Mouse (Mus musculus): Measurements from ENCODE around the gene Usp32. TPM values are rescaled to one million over a fixed set of nuclear protein-coding genes. Genes with fewer than 3 reads are reported as not detected.

Gene Usp32
- polyA plus RNA-seq, 1 experiment from 2014 or later, result 7.9 TPM

DNA sequence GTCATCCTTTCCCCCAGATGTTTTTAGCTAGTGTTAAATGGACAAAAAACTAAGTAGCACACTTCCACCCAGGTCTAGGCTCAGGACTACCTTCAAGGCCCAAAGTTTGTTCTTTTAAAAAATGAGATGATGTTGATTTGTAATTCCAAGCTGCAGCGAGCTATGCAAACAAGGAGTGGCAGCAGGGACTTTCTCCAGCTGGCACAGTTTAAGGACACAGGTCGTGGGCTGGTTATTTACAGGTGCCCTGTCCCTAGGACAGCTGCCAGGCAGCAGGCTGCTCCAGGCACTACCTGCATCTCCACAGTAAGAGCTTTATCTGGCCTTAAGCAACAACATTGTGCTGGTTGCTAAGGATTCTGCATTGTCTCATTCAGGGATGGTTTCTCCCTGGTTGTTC lies 159.3 kb downstream of the Usp32 start:
- H3K4me2 ChIP-seq (ENCODE audit: low read depth), result no peak overlapping the region
- no peaks in the 10 kb centered on the region for H3K27me3 ChIP-seq (ENCODE audit: control insufficient read depth, insufficient read depth, low read length)
- H3K4me1 ChIP-seq (ENCODE audit: control insufficient read depth, insufficient read depth, low read length), result no peaks in the 10 kb centered on the region
- no peak overlapping the region for H3K9ac ChIP-seq (ENCODE audit: low read length)
- H3K4me3 ChIP-seq (ENCODE audit: low read depth, low read length), result no peak overlapping the region
- DNase-seq (ENCODE audit: low spot score), result no peak
- peaks cover 2% of the 10 kb centered on the region; the same call in 1 of the 2 replicates for H3K36me3 ChIP-seq (ENCODE audit: control insufficient read depth, insufficient read depth, low read length)
- 73% methylated on average over 2 of the region's 2 CpGs for WGBS
- H3K9me3 ChIP-seq (ENCODE audit: control insufficient read depth, low read length), result no peaks in the 10 kb centered on the region
- no peak for ATAC-seq (ENCODE audit: insufficient read depth, low FRiP score, low TSS enrichment)
- H3K27ac ChIP-seq (ENCODE audit: low read depth, low read length), result no peak overlapping the region

- ATAC-seq (ENCODE audit: insufficient read depth, low FRiP score, low TSS enrichment), result no peak
- 44% methylated on average over 1 of the region's 1 CpGs for WGBS
Measured at GRCm38 (mm10) chr11:84979351-84979750, 160.6 kb downstream of the Usp32 start.

GRCm38 (mm10) chr11:84978113-84978512 lies 161.8 kb downstream of the Usp32 start:
- H3K4me3 ChIP-seq (ENCODE audit: low read depth, low read length), result no peak overlapping the region
- DNase-seq (ENCODE audit: low spot score), result peak; percentile 54
- H3K27me3 ChIP-seq (ENCODE audit: control insufficient read depth, insufficient read depth, low read length), result no peaks in the 10 kb centered on the region
- no peaks in the 10 kb centered on the region for H3K4me1 ChIP-seq (ENCODE audit: control insufficient read depth, insufficient read depth, low read length)
- H3K4me2 ChIP-seq (ENCODE audit: low read depth), result no peak overlapping the region
- no peak overlapping the region for H3K9ac ChIP-seq (ENCODE audit: low read length)
- H3K27ac ChIP-seq (ENCODE audit: low read depth, low read length), result no peak overlapping the region
- 47% methylated on average over 2 of the region's 2 CpGs for WGBS
- ATAC-seq (ENCODE audit: insufficient read depth, low FRiP score, low TSS enrichment), result no peak
- H3K9me3 ChIP-seq (ENCODE audit: control insufficient read depth, low read length), result no peaks in the 10 kb centered on the region
- H3K36me3 ChIP-seq (ENCODE audit: control insufficient read depth, insufficient read depth, low read length), result no peaks in the 10 kb centered on the region

More at GRCm38 (mm10) chr11:84979351-84979750, 160.6 kb downstream of the Usp32 start:
- no peaks in the 10 kb centered on the region for H3K9me3 ChIP-seq (ENCODE audit: control insufficient read depth, low read length)
- H3K27me3 ChIP-seq (ENCODE audit: control insufficient read depth, insufficient read depth, low read length), result no peaks in the 10 kb centered on the region
- no peak overlapping the region for H3K4me3 ChIP-seq (ENCODE audit: low read depth, low read length)
- H3K4me2 ChIP-seq (ENCODE audit: low read depth), result no peak overlapping the region
- no peak overlapping the region for H3K27ac ChIP-seq (ENCODE audit: low read depth, low read length)
- no peak for DNase-seq (ENCODE audit: low spot score)
- no peaks in the 10 kb centered on the region for H3K36me3 ChIP-seq (ENCODE audit: control insufficient read depth, insufficient read depth, low read length)
- no peak overlapping the region for H3K9ac ChIP-seq (ENCODE audit: low read length)
- H3K4me1 ChIP-seq (ENCODE audit: control insufficient read depth, insufficient read depth, low read length), result no peaks in the 10 kb centered on the region

DNA sequence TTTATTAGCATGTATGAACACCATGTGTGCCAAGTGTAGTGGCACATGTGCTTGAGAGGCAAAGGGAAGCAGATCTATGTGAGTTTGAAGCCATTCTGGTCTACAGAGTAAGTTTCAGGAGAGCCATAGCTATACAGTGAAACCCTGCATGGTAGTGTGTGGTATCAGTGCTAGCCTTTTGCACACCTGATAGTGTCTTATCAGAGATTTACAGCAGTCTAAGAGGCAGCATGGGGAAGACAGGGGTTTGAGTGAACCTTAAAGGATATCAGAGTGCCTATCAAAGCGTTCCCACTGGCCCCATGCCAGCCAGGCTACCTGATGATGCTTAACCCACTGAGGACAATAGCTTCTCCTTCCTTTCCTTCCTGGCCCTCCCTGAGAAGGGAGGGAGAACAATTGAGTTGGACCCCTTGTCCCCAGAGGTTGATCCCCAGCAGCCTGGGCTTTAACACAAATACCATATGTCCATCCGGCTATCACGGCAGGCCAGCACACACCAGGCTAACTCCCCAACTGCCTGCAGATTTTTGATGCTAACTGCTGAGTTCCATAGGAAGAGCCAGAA lies 162.5 kb downstream of the Usp32 start:
- H3K4me3 ChIP-seq (ENCODE audit: low read depth, low read length), result no peak overlapping the region
- 63% methylated on average over 3 of the region's 3 CpGs for WGBS
- H3K27ac ChIP-seq (ENCODE audit: low read depth, low read length), result no peak overlapping the region
- no peaks in the 10 kb centered on the region for H3K4me1 ChIP-seq (ENCODE audit: control insufficient read depth, insufficient read depth, low read length)
- H3K36me3 ChIP-seq (ENCODE audit: control insufficient read depth, insufficient read depth, low read length), result no peaks in the 10 kb centered on the region
- H3K4me2 ChIP-seq (ENCODE audit: low read depth), result no peak overlapping the region
- H3K9ac ChIP-seq (ENCODE audit: low read length), result no peak overlapping the region
- no peaks in the 10 kb centered on the region for H3K9me3 ChIP-seq (ENCODE audit: control insufficient read depth, low read length)
- H3K27me3 ChIP-seq (ENCODE audit: control insufficient read depth, insufficient read depth, low read length), result no peaks in the 10 kb centered on the region
- DNase-seq (ENCODE audit: low spot score) (no peak), ATAC-seq (ENCODE audit: insufficient read depth, low FRiP score, low TSS enrichment) (no peak)

DNA sequence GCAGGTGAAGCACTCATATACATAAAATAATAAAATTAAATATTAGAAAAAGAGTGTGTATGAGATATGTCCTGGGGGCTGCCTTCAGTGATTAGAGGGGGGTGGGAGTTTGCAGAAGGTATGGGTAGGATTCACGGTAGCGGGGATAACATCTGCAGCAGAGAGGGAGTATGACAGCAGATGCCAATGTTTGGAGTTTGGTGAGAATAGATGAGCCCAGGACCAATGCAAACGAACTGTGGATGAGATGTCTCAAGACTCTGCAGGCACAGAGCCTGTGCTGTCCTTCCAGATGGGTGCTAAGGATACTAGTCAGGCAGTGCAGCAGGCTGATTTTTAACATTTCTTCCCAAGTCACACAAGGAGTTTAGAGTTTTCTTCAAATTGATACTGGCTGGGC lies 163.3 kb downstream of the Usp32 start:
- WGBS, result 83% methylated on average over 3 of the region's 3 CpGs
- no peak overlapping the region for H3K4me3 ChIP-seq (ENCODE audit: low read depth, low read length)
- no peak overlapping the region for H3K27ac ChIP-seq (ENCODE audit: low read depth, low read length)
- H3K9ac ChIP-seq (ENCODE audit: low read length), result no peak overlapping the region
- H3K9me3 ChIP-seq (ENCODE audit: control insufficient read depth, low read length), result no peaks in the 10 kb centered on the region
- DNase-seq (ENCODE audit: low spot score) (no peak), ATAC-seq (ENCODE audit: insufficient read depth, low FRiP score, low TSS enrichment) (no peak)
- no peak overlapping the region for H3K4me2 ChIP-seq (ENCODE audit: low read depth)
- no peaks in the 10 kb centered on the region for H3K27me3 ChIP-seq (ENCODE audit: control insufficient read depth, insufficient read depth, low read length)
- H3K36me3 ChIP-seq (ENCODE audit: control insufficient read depth, insufficient read depth, low read length), result no peaks in the 10 kb centered on the region
- no peaks in the 10 kb centered on the region for H3K4me1 ChIP-seq (ENCODE audit: control insufficient read depth, insufficient read depth, low read length)

DNA sequence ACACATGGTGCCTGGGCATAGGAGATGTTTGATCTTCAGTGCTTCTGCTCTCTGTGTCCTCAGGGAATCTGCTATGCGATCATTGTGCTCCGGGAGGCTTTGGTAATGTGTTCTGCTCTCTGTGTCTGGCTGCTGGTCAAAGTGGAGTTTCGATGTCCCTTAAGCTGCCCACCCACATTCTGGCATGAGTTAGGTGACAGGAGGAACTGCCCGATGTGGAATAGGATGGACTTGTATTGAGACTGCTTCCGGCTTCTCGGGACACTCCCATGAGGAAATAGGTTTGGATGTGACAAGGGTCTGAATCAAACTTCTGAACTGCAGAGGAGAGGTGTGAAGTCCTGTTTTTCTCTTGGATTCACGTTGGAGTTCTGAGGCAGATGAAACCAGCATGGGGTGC lies 165.4 kb downstream of the Usp32 start:
- Histone ChIP-seq H3K9ac (ENCODE audit: low read length) (no peak overlapping the region), H3K9me3 (ENCODE audit: control insufficient read depth, low read length) (no peaks in the 10 kb centered on the region), H3K27ac (ENCODE audit: low read depth, low read length) (no peak overlapping the region), H3K27me3 (ENCODE audit: control insufficient read depth, insufficient read depth, low read length) (no peaks in the 10 kb centered on the region), H3K36me3 (ENCODE audit: control insufficient read depth, insufficient read depth, low read length) (no peaks in the 10 kb centered on the region), H3K4me2 (ENCODE audit: low read depth) (no peak overlapping the region), H3K4me1 (ENCODE audit: control insufficient read depth, insufficient read depth, low read length) (no peaks in the 10 kb centered on the region), H3K4me3 (ENCODE audit: low read depth, low read length) (no peak overlapping the region)
- WGBS, result 71% methylated on average over 7 of the region's 7 CpGs
- no peak for ATAC-seq (ENCODE audit: insufficient read depth, low FRiP score, low TSS enrichment)
- DNase-seq (ENCODE audit: low spot score), result no peak

DNA sequence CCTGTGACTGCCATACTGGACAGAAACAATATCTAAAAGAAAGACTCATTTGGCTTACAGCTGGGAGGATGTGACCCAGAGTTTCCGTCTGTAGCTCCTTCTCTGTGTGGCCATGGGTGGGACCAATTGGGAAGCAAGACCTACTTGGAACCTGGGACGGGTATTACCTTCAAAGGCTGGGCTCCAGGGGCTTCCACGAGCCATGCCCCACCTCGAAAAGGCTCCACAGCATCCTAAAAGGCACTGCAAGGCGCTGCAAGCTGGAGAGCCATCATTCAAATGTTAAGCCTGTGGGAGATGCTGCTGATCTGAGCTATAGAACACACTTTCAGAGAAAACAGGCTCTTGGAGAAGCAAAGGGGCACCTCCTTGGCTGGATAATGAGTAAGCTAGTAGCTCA lies 166.3 kb downstream of the Usp32 start:
- H3K36me3 ChIP-seq (ENCODE audit: control insufficient read depth, insufficient read depth, low read length), result no peaks in the 10 kb centered on the region
- H3K4me3 ChIP-seq (ENCODE audit: low read depth, low read length), result no peak overlapping the region
- H3K9ac ChIP-seq (ENCODE audit: low read length), result no peak overlapping the region
- no peak for DNase-seq (ENCODE audit: low spot score)
- no peak for ATAC-seq (ENCODE audit: insufficient read depth, low FRiP score, low TSS enrichment)
- no peaks in the 10 kb centered on the region for H3K27me3 ChIP-seq (ENCODE audit: control insufficient read depth, insufficient read depth, low read length)
- H3K27ac ChIP-seq (ENCODE audit: low read depth, low read length), result no peak overlapping the region
- H3K4me1 ChIP-seq (ENCODE audit: control insufficient read depth, insufficient read depth, low read length), result no peaks in the 10 kb centered on the region
- 70% methylated on average over 5 of the region's 5 CpGs for WGBS
- H3K4me2 ChIP-seq (ENCODE audit: low read depth), result no peak overlapping the region
- no peaks in the 10 kb centered on the region for H3K9me3 ChIP-seq (ENCODE audit: control insufficient read depth, low read length)

DNA sequence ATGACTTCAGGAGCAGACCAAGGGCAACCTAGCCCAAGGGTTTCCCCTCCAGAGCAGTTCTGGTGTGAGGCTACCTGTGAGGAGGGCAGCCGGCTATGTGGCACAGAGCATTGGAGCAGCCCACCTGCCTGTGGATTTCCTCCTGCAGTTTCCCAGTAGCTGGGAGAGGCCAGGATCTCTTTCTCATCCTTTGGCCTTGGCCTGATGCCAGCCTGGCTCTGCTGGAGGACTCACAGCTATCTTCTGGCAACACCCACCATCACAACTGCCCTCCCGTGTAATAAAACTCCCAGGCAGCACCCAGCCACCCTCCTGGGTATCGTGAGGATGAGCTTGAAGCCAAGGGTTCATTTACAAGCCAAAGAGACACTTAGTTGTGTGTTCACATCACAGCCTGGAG lies 167.9 kb downstream of the Usp32 start:
- Histone ChIP-seq H3K9me3 (ENCODE audit: control insufficient read depth, low read length) (no peaks in the 10 kb centered on the region), H3K27ac (ENCODE audit: low read depth, low read length) (no peak overlapping the region), H3K36me3 (ENCODE audit: control insufficient read depth, insufficient read depth, low read length) (no peaks in the 10 kb centered on the region), H3K4me1 (ENCODE audit: control insufficient read depth, insufficient read depth, low read length) (peaks cover 6% of the 10 kb centered on the region), H3K9ac (ENCODE audit: low read length) (no peak overlapping the region), H3K4me2 (ENCODE audit: low read depth) (no peak overlapping the region), H3K4me3 (ENCODE audit: low read depth, low read length) (no peak overlapping the region), H3K27me3 (ENCODE audit: control insufficient read depth, insufficient read depth, low read length) (no peaks in the 10 kb centered on the region)
- 66% methylated on average over 3 of the region's 3 CpGs for WGBS
- ATAC-seq (ENCODE audit: insufficient read depth, low FRiP score, low TSS enrichment) (no peak), DNase-seq (ENCODE audit: low spot score) (no peak)

DNA sequence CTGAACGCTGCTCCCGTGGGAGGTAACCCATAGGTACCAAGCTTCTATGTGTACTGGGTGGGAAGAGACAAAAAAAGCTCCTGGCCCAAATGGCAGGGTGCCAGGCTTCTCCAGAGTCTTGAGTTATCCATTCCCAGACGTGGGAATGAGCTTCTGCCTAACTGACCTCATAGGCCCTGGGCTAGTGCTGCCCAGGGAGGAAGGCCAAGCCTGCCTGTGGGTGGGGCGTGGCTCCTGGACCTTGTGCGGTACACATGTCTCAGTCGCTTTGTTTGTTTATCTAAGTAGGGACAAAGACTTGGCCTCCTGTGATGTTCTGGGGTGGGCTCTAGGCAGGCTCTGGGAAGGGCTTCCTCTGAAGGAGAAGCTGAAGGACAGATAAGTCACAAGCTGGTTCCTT lies 171.2 kb downstream of the Usp32 start:
- Histone ChIP-seq H3K9ac (ENCODE audit: low read length) (no peak overlapping the region), H3K4me1 (ENCODE audit: control insufficient read depth, insufficient read depth, low read length) (peaks cover 8% of the 10 kb centered on the region), H3K27me3 (ENCODE audit: control insufficient read depth, insufficient read depth, low read length) (no peaks in the 10 kb centered on the region), H3K36me3 (ENCODE audit: control insufficient read depth, insufficient read depth, low read length) (no peaks in the 10 kb centered on the region), H3K27ac (ENCODE audit: low read depth, low read length) (no peak overlapping the region), H3K9me3 (ENCODE audit: control insufficient read depth, low read length) (no peaks in the 10 kb centered on the region), H3K4me2 (ENCODE audit: low read depth) (no peak overlapping the region), H3K4me3 (ENCODE audit: low read depth, low read length) (no peak overlapping the region)
- ATAC-seq (ENCODE audit: insufficient read depth, low FRiP score, low TSS enrichment) (no peak), DNase-seq (ENCODE audit: low spot score) (no peak)
- WGBS, result 58% methylated on average over 6 of the region's 6 CpGs

Data from neural tube, embryonic 11.5 days (tissue).